Mouse (Mus musculus) right cerebral cortex, postnatal 10 days (tissue): ENCODE data around the gene Med4.

Experiments
- DNase-seq, 2 experiments: peaks; one replicate each; pipeline ENCODE4 v3.0.0; 2021; ENCODE audit warnings: low spot score in 2 of 2

Med4 gene

GRCm38 (mm10) chr14:73509765-73510423, at the start of gene Med4:
Gene Med4 (plus strand): TSS chr14:73510025.
- DNase-seq, result peak; percentile 96

GRCm38 (mm10) chr14:73460514-73461134, 49.2 kb upstream of the Med4 start:
- no peak for DNase-seq

- DNase-seq, result no peak
Observed at GRCm38 (mm10) chr14:73462211-73462610, 47.6 kb upstream of the Med4 start.

- no peak for DNase-seq
Observed at GRCm38 (mm10) chr14:73467697-73468096, 42.1 kb upstream of the Med4 start.

GRCm38 (mm10) chr14:73469506-73469905, 40.3 kb upstream of the Med4 start:
- peak; percentile 83 to 93 for DNase-seq

- no peak for DNase-seq
Observed at GRCm38 (mm10) chr14:73470593-73470992, 39.2 kb upstream of the Med4 start.

- DNase-seq, result no peak
Observed at GRCm38 (mm10) chr14:73472205-73472604, 37.6 kb upstream of the Med4 start.

GRCm38 (mm10) chr14:73473670-73474460, 36.0 kb upstream of the Med4 start:
- DNase-seq, result peak; percentile 67 to 70

GRCm38 (mm10) chr14:73474636-73475093, 35.2 kb upstream of the Med4 start:
- peak; percentile 67 to 70 for DNase-seq

GRCm38 (mm10) chr14:73475506-73475905, 34.3 kb upstream of the Med4 start:
- no peak for DNase-seq

- DNase-seq, result no peak
Observed at GRCm38 (mm10) chr14:73476361-73476934, 33.4 kb upstream of the Med4 start.

- no peak for DNase-seq
Observed at GRCm38 (mm10) chr14:73477077-73477476, 32.7 kb upstream of the Med4 start.

- DNase-seq, result no peak
Observed at GRCm38 (mm10) chr14:73478321-73478720, 31.5 kb upstream of the Med4 start.

- DNase-seq, result no peak
Observed at GRCm38 (mm10) chr14:73479771-73480170, 30.1 kb upstream of the Med4 start.

GRCm38 (mm10) chr14:73483516-73484229, 26.2 kb upstream of the Med4 start:
- no peak for DNase-seq

- no peak for DNase-seq
Observed at GRCm38 (mm10) chr14:73484366-73485110, 25.3 kb upstream of the Med4 start.

GRCm38 (mm10) chr14:73486641-73487040, 23.2 kb upstream of the Med4 start:
- no peak for DNase-seq

GRCm38 (mm10) chr14:73493356-73493755, 16.5 kb upstream of the Med4 start:
- DNase-seq, result no peak

GRCm38 (mm10) chr14:73494122-73494521, 15.7 kb upstream of the Med4 start:
- DNase-seq, result no peak

GRCm38 (mm10) chr14:73495753-73496152, 14.1 kb upstream of the Med4 start:
- no peak for DNase-seq

GRCm38 (mm10) chr14:73501283-73501682, 8.5 kb upstream of the Med4 start:
- DNase-seq, result no peak
